Mouse (Mus musculus) neural tube, embryonic 13.5 days (tissue): Measurements from ENCODE around the gene Birc3. TPM values are rescaled to one million over a fixed set of nuclear protein-coding genes. Genes with fewer than 3 reads are reported as not detected.
A peak's percentile ranks its signal among the peaks of the same experiment; 100 is the strongest.
"Not testable (repeated sequence)": the region's sequence is repeated elsewhere in the genome, so short reads cannot be mapped to it uniquely, and the experiment has no call there.

Experiments
- ATAC-seq: fragments of 200-750 bp; cut with Nextera tagmentation; 2 replicates; pipeline ENCODE4 v1.8.0; 2017; ENCODE audit warnings: low read depth, mild to moderate bottlenecking, moderate TSS enrichment, moderate library complexity
- H3K27ac ChIP-seq: fragments of 300-500 bp; sonication (generic); replicated peaks from 2 replicates; pipeline ENCODE4 v1.5.1; 2015; ENCODE audit warnings: moderate library complexity, mild to moderate bottlenecking, inconsistent platforms
- H3K27me3 ChIP-seq: fragments of 300-500 bp; sonication (generic); 2 replicates; pipeline ENCODE4 v1.6.1; 2015; ENCODE audit warnings: mild to moderate bottlenecking, inconsistent platforms
- H3K36me3 ChIP-seq: fragments of 300-500 bp; sonication (generic); 2 replicates; pipeline ENCODE4 v1.6.1; 2015; ENCODE audit warnings: mild to moderate bottlenecking, inconsistent platforms
- H3K4me1 ChIP-seq: fragments of 300-500 bp; sonication (generic); replicated peaks from 2 replicates; pipeline ENCODE4 v1.6.1; 2015; ENCODE audit warnings: inconsistent platforms
- H3K4me2 ChIP-seq: fragments of 300-500 bp; sonication (generic); 2 replicates; pipeline ENCODE4 v1.6.1; 2015; ENCODE audit warnings: inconsistent platforms, mild to moderate bottlenecking, moderate library complexity
- H3K4me3 ChIP-seq: fragments of 300-500 bp; sonication (generic); 2 replicates; pipeline ENCODE4 v1.5.1; 2015; ENCODE audit warnings: mild to moderate bottlenecking, inconsistent platforms
- H3K9ac ChIP-seq: fragments of 300-500 bp; sonication (generic); 2 replicates; pipeline ENCODE4 v1.6.1; 2015; ENCODE audit warnings: moderate library complexity, mild to moderate bottlenecking, inconsistent platforms
- H3K9me3 ChIP-seq: fragments of 300-500 bp; sonication (generic); 2 replicates; pipeline ENCODE4 v1.6.1; 2016; ENCODE audit warnings: inconsistent platforms
- WGBS: fragments of 180-500 bp; shearing (Covaris S2); methylation state at CpG from one replicate; pipeline ENCODE4 v1.1.7; 2015; 5-methylcytosine and 5-hydroxymethylcytosine counted together
- polyA plus RNA-seq: library from polyadenylated mRNA; unstranded; fragments of >200 nt; fragmentation: Nextera tagmentation; extraction: Ambion mirVana; gene quantifications from 2 replicates; pipeline ENCODE4 v1.2.1, GENCODE M21; 2015

Birc3 gene
- polyA plus RNA-seq, result 2.3 and 3.1 TPM in 2 replicates

GRCm38 (mm10) chr9:7872775-7873439 lies at the start of gene Birc3:
Gene Birc3 (minus strand): TSS chr9:7873186.
- Histone ChIP-seq H3K4me2 (peak within 1 kb of the TSS; percentile 88), H3K27me3 (no peaks in the 10 kb centered on the region), H3K9me3 (no peaks in the 10 kb centered on the region), H3K9ac (peak within 1 kb of the TSS; percentile 73), H3K36me3 (no peaks in the 10 kb centered on the region), H3K27ac (no peak within 1 kb of the TSS), H3K4me1 (peaks cover 8% of the 10 kb centered on the region), H3K4me3 (peak within 1 kb of the TSS; percentile 47)
- peak; percentile 81 for ATAC-seq
- WGBS, result 10% methylated on average over 26 of the region's 26 CpGs

GRCm38 (mm10) chr9:7914925-7915324 lies 41.9 kb upstream of the Birc3 start:
- H3K27me3 ChIP-seq, result no peaks in the 10 kb centered on the region
- WGBS, result 59% methylated on average over 8 of the region's 8 CpGs
- no peaks in the 10 kb centered on the region for H3K36me3 ChIP-seq
- 0 out of 2 replicates have a peak overlapping the region, but pooled peaks have one; percentile 29 for H3K4me3 ChIP-seq
- ATAC-seq, result peak; percentile 33; the same call in 1 of the 2 replicates
- H3K9ac ChIP-seq, result peak overlapping the region; percentile 41; the same call in 1 of the 2 replicates
- peaks cover 7% of the 10 kb centered on the region for H3K4me1 ChIP-seq
- no peaks in the 10 kb centered on the region for H3K9me3 ChIP-seq
- peak overlapping the region; percentile 33; the same call in 1 of the 2 replicates for H3K27ac ChIP-seq
- peak overlapping the region; percentile 55 for H3K4me2 ChIP-seq

- H3K36me3 ChIP-seq, result no peaks in the 10 kb centered on the region
- 5% methylated on average over 11 of the region's 11 CpGs for WGBS
- H3K9me3 ChIP-seq, result no peaks in the 10 kb centered on the region
- peak overlapping the region; percentile 29 for H3K4me3 ChIP-seq
- peak; percentile 96 for ATAC-seq
- peak overlapping the region; percentile 55 for H3K4me2 ChIP-seq
- H3K9ac ChIP-seq, result peak overlapping the region; percentile 49; the same call in 1 of the 2 replicates
- H3K27ac ChIP-seq, result peak overlapping the region; percentile 33; the same call in 1 of the 2 replicates
- H3K4me1 ChIP-seq, result peaks cover 7% of the 10 kb centered on the region
- no peaks in the 10 kb centered on the region for H3K27me3 ChIP-seq
These were observed 41.5 kb upstream of the Birc3 start for GRCm38 (mm10) chr9:7914487-7914886.

- Histone ChIP-seq H3K4me2 (peak overlapping the region; percentile 55), H3K27me3 (no peaks in the 10 kb centered on the region), H3K27ac (no peak overlapping the region), H3K9ac (peak overlapping the region; percentile 49; the same call in 1 of the 2 replicates), H3K36me3 (no peaks in the 10 kb centered on the region), H3K9me3 (no peaks in the 10 kb centered on the region), H3K4me3 (peak overlapping the region; percentile 29), H3K4me1 (peaks cover 7% of the 10 kb centered on the region)
- peak; percentile 68 for ATAC-seq
- WGBS, result 69% methylated on average over 19 of the region's 19 CpGs
These were observed 41.0 kb upstream of the Birc3 start for GRCm38 (mm10) chr9:7913953-7914352.

- no peak overlapping the region for H3K9ac ChIP-seq
- no peaks in the 10 kb centered on the region for H3K4me1 ChIP-seq
- ATAC-seq, result no peak
- no peaks in the 10 kb centered on the region for H3K36me3 ChIP-seq
- no peak overlapping the region for H3K4me3 ChIP-seq
- no peak overlapping the region for H3K4me2 ChIP-seq
- no peak overlapping the region for H3K27ac ChIP-seq
- H3K9me3 ChIP-seq, result no peaks in the 10 kb centered on the region
- 86% methylated on average over 2 of the region's 2 CpGs for WGBS
- H3K27me3 ChIP-seq, result no peaks in the 10 kb centered on the region
These were observed 34.5 kb upstream of the Birc3 start for GRCm38 (mm10) chr9:7907351-7907985.

GRCm38 (mm10) chr9:7906564-7906963 lies 33.6 kb upstream of the Birc3 start:
- WGBS, result 87% methylated on average over 1 of the region's 1 CpGs
- no peak for ATAC-seq
- no peak overlapping the region for H3K27ac ChIP-seq
- no peaks in the 10 kb centered on the region for H3K36me3 ChIP-seq
- H3K4me2 ChIP-seq, result no peak overlapping the region
- H3K27me3 ChIP-seq, result no peaks in the 10 kb centered on the region
- no peaks in the 10 kb centered on the region for H3K9me3 ChIP-seq
- H3K4me1 ChIP-seq, result no peaks in the 10 kb centered on the region
- H3K9ac ChIP-seq, result no peak overlapping the region
- no peak overlapping the region for H3K4me3 ChIP-seq

GRCm38 (mm10) chr9:7903825-7904224 lies 30.8 kb upstream of the Birc3 start:
- H3K36me3 ChIP-seq, result no peaks in the 10 kb centered on the region
- 82% methylated on average over 5 of the region's 5 CpGs for WGBS
- no peak overlapping the region for H3K4me2 ChIP-seq
- no peak for ATAC-seq
- no peak overlapping the region for H3K4me3 ChIP-seq
- no peaks in the 10 kb centered on the region for H3K4me1 ChIP-seq
- H3K9me3 ChIP-seq, result no peaks in the 10 kb centered on the region
- H3K9ac ChIP-seq, result no peak overlapping the region
- no peak overlapping the region for H3K27ac ChIP-seq
- H3K27me3 ChIP-seq, result no peaks in the 10 kb centered on the region

GRCm38 (mm10) chr9:7903262-7903661 lies 30.3 kb upstream of the Birc3 start:
- Histone ChIP-seq H3K4me3 (no peak overlapping the region), H3K9me3 (no peaks in the 10 kb centered on the region), H3K4me1 (no peaks in the 10 kb centered on the region), H3K27ac (no peak overlapping the region), H3K9ac (no peak overlapping the region), H3K27me3 (no peaks in the 10 kb centered on the region), H3K4me2 (no peak overlapping the region), H3K36me3 (no peaks in the 10 kb centered on the region)
- no peak for ATAC-seq
- WGBS, result 83% methylated on average over 2 of the region's 2 CpGs

GRCm38 (mm10) chr9:7902311-7902710 lies 29.3 kb upstream of the Birc3 start:
- Histone ChIP-seq H3K27me3 (no peaks in the 10 kb centered on the region), H3K27ac (no peak overlapping the region), H3K9ac (no peak overlapping the region), H3K36me3 (no peaks in the 10 kb centered on the region), H3K9me3 (no peaks in the 10 kb centered on the region), H3K4me2 (no peak overlapping the region), H3K4me3 (no peak overlapping the region), H3K4me1 (no peaks in the 10 kb centered on the region)
- WGBS, result 24% methylated on average over 7 of the region's 7 CpGs
- ATAC-seq, result no peak

GRCm38 (mm10) chr9:7900965-7901364 lies 28.0 kb upstream of the Birc3 start:
- 93% methylated on average over 8 of the region's 8 CpGs for WGBS
- no peaks in the 10 kb centered on the region for H3K9me3 ChIP-seq
- no peak overlapping the region for H3K4me3 ChIP-seq
- no peaks in the 10 kb centered on the region for H3K36me3 ChIP-seq
- no peaks in the 10 kb centered on the region for H3K27me3 ChIP-seq
- no peak overlapping the region for H3K4me2 ChIP-seq
- H3K9ac ChIP-seq, result no peak overlapping the region
- ATAC-seq, result no peak
- H3K27ac ChIP-seq, result no peak overlapping the region
- no peaks in the 10 kb centered on the region for H3K4me1 ChIP-seq

GRCm38 (mm10) chr9:7897502-7897901 lies 24.5 kb upstream of the Birc3 start:
- Histone ChIP-seq H3K9me3 (no peaks in the 10 kb centered on the region), H3K27me3 (no peaks in the 10 kb centered on the region), H3K27ac (no peak overlapping the region), H3K4me3 (no peak overlapping the region), H3K4me1 (no peaks in the 10 kb centered on the region), H3K4me2 (no peak overlapping the region), H3K36me3 (no peaks in the 10 kb centered on the region), H3K9ac (no peak overlapping the region)
- peak; percentile 86 for ATAC-seq
- 2% methylated on average over 3 of the region's 3 CpGs for whole genome bisulfite sequencing

GRCm38 (mm10) chr9:7891796-7892195 lies 18.8 kb upstream of the Birc3 start:
- H3K27me3 ChIP-seq, H3K4me3 ChIP-seq, ATAC-seq, H3K27ac ChIP-seq, H3K9ac ChIP-seq, H3K4me1 ChIP-seq, H3K36me3 ChIP-seq, H3K4me2 ChIP-seq, H3K9me3 ChIP-seq: not testable (repeated sequence)
- WGBS, result 97% methylated on average over 1 of the region's 1 CpGs
